Mouse (Mus musculus): Measurements from ENCODE around the gene Casc3. TPM values are rescaled to one million over a fixed set of nuclear protein-coding genes. Genes with fewer than 3 reads are reported as not detected.

Gene Casc3
- polyA plus RNA-seq, 1 experiment from 2014 or later = 21.3 TPM

DNA sequence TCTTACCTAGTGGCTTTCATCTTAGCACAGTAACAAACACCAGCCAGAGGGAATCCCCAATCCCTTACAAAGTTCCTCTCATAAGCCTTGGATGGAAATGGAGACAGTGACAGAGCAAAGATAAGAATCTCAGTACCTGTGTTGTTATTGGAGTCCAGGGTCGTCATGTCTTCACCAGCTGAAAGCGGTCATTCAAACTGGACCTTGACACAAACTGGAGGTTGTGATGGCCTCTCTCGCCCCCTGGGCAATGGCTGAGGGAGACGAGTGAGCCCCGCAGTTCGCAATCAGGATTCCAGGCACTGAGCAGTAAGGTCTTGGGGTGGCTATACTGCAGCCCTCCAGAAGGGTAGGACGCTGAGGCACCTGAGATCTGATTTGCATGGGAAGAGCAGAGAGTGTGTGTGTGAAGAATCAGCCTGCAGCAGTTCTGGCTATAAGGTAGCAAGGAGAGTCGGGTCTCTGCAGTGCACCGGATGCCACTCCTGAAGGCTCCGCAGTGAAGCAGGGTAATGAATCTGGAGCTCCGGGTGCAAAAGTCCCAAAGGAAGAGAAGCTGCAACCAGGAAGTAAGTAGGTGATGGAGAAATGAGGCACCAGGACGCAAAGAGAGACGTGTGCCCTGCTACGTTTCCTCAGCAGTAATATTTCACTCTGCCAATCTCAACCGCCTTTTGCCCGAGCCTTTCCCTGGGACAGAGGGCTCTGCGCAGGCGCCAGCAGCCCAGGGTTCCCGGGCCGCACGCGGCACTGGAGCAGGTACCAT is 29.9 kb upstream of the Casc3 start, which contains the start of gene Nr1d1:
Gene Nr1d1, minus strand, starts transcription at position 752 of the 766 bp plus-strand sequence.
- WGBS = 1% methylated on average over 22 of the region's 22 CpGs

DNA sequence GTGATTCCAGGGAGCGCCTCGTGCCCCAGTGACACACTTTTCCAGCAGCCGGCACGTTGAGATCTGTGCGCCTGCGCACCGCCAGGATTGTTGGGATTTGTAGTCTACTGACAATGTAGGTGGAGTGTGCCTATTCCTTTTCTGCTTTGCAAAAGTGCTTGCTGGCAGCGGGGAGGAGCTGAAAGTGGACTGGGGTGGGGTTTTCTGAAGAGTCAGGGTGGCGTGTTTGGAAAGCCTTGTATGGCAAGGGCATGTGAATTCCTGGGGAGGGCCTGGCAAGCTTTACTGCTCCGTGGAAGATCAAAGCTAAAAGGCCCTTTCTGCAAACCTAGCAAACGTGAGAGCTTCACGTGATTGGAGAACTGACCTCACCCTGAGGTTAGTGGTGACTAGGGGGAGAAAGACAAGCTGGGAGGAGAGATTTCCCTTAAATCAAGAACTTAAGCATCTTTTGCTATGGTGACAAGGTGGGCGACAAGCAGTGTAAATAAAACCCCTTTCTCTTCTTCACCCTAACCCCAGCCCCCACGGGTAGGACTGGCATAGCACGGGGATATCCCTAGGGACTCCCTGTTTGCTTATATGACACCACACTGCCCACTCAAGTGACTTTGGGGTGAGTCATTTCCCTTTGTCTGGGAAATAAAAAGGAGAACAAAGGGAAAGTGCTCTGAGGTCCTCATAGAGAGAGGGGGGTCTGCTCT is 29.2 kb upstream of the Casc3 start:
- Histone ChIP-seq H3K27ac (peak overlapping the region; percentile 93), H3K4me3 (peak overlapping the region; percentile 55), H3K9me3 (replicated peaks) (no peaks in the 10 kb centered on the region), H3K27me3 (no peaks in the 10 kb centered on the region), H3K36me3 (peaks cover 9% of the 10 kb centered on the region), H3K4me1 (replicated peaks) (peaks cover 67% of the 10 kb centered on the region), H3K9ac (peak overlapping the region; percentile 64), H3K4me2 (peak overlapping the region; percentile 76)
- ATAC-seq (replicated peaks; ENCODE audit: insufficient number of reproducible peaks, insufficient read depth, low FRiP score, low read depth) = peak; percentile 74
- 2% methylated on average over 15 of the region's 15 CpGs for WGBS

More for the DNA sequence above, 29.9 kb upstream of the Casc3 start, which contains the start of gene Nr1d1:
- Histone ChIP-seq H3K27ac (peak within 1 kb of the TSS; percentile 93), H3K4me3 (peak within 1 kb of the TSS; percentile 55), H3K4me2 (peak within 1 kb of the TSS; percentile 76), H3K27me3 (no peaks in the 10 kb centered on the region), H3K9ac (peak within 1 kb of the TSS; percentile 64), H3K9me3 (replicated peaks) (no peaks in the 10 kb centered on the region), H3K4me1 (replicated peaks) (peaks cover 74% of the 10 kb centered on the region), H3K36me3 (peaks cover 15% of the 10 kb centered on the region)
- ATAC-seq (replicated peaks; ENCODE audit: insufficient number of reproducible peaks, insufficient read depth, low FRiP score, low read depth) = no peak

DNA sequence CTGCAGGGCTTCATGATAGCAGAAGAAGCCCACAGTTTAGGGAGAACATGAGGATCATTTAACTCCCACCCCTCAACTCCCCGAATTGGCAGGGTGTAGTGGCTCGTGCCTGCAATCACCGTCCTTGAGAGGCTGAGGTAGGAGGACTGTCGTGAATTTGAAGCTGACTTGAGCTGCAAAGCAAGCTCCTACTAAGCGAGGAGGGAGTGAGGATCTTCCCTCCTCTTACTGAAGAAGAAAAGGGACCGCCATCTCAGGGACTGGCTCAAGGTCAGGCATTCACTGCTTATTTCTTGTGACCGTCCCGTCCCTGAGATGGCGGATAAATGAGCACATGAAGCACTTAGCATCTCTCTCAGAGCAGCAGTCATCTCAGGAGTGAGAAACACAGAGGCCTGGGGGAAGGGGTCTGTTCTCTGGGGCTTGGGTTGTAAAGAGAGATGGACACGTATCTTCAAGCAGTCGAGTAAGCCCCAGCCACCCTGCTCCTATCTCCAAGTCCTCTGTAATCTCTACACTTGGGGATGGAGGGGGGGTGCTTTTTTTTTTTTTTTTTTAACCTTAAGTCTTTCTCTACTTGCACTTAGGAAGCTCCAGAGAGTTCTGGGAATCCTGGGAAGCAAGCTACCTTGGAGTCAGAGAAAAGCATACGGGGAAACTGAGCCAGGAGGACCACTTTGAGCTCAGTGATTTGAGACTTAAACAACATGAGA is 28.5 kb upstream of the Casc3 start:
- Histone ChIP-seq H3K9me3 (replicated peaks) (no peaks in the 10 kb centered on the region), H3K27ac (peak overlapping the region; percentile 93), H3K27me3 (no peaks in the 10 kb centered on the region), H3K36me3 (peaks cover 4% of the 10 kb centered on the region), H3K9ac (peak overlapping the region; percentile 47), H3K4me1 (replicated peaks) (peaks cover 61% of the 10 kb centered on the region), H3K4me3 (peak overlapping the region; percentile 55), H3K4me2 (peak overlapping the region; percentile 76)
- no peak for ATAC-seq (replicated peaks; ENCODE audit: insufficient number of reproducible peaks, insufficient read depth, low FRiP score, low read depth)
- WGBS = 19% methylated on average over 12 of the region's 12 CpGs

DNA sequence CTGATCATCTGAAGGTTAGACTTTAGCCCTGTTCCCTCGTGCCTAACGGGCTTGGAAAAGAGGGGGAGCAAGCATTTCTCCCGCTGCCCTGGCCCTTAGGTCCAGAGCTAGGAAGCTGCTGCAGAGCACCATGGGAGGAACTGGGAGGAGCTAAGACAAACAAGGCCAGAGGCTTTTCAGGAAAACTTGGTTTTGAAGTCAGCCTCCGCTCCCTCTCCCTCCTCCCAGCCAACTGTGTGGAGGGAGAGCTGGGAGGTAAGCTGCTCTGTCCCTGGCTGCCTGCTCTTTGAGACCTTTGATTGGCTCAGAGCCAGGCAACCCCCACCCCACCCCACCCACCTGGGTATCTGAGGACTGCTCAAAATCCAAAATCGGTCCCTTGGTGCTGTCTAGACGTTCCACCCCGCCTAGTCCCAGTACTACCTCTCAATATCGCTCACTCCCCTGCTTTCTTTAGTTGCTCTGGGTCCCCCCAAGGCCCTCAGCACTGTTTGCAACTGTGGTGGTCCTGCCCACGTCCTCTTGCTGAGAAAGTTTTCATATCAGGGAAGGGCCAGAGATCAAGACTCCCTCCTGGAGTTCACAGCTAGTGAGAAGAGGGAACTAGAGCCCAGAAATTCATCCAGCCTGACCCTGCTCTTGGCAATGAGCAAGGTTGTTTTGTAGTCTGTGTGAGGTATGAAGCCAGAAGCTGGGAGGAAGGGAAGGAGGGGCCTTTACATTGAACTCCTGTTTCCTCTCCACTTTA is 27.7 kb upstream of the Casc3 start:
- H3K4me3 ChIP-seq = no peak overlapping the region
- H3K27ac ChIP-seq = peak overlapping the region; percentile 93
- H3K4me2 ChIP-seq = peak overlapping the region; percentile 76
- peaks cover 61% of the 10 kb centered on the region for H3K4me1 ChIP-seq (replicated peaks)
- no peaks in the 10 kb centered on the region for H3K27me3 ChIP-seq
- no peaks in the 10 kb centered on the region for H3K36me3 ChIP-seq
- no peak for ATAC-seq (replicated peaks; ENCODE audit: insufficient number of reproducible peaks, insufficient read depth, low FRiP score, low read depth)
- H3K9me3 ChIP-seq (replicated peaks) = no peaks in the 10 kb centered on the region
- H3K9ac ChIP-seq = peak overlapping the region; percentile 27; the same call in 1 of the 2 replicates
- 15% methylated on average over 9 of the region's 9 CpGs for WGBS

DNA sequence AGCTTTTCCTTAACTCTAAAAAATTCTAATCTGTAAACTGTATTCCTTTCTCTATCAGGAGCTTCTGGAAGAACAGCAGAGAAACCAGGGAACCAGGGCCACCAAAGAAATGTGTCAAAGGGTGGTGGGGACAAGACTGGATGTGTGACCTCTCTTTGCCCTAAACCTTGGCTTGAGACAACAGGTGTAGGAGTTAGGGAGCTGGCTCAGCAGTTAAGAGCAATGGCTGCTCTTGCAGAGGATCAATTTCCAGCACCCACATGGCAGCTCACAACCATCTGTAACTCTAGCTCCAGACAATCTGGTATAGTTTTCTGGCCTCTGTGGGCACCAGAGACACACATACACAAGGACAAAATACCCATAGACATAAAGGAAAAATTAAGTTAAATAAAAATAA is 26.8 kb upstream of the Casc3 start:
- Histone ChIP-seq H3K9me3 (replicated peaks) (no peaks in the 10 kb centered on the region), H3K4me1 (replicated peaks) (peaks cover 61% of the 10 kb centered on the region), H3K9ac (no peak overlapping the region), H3K27me3 (no peaks in the 10 kb centered on the region), H3K36me3 (no peaks in the 10 kb centered on the region), H3K4me2 (no peak overlapping the region), H3K4me3 (no peak overlapping the region), H3K27ac (peak overlapping the region; percentile 93)
- ATAC-seq (replicated peaks; ENCODE audit: insufficient number of reproducible peaks, insufficient read depth, low FRiP score, low read depth) = no peak

DNA sequence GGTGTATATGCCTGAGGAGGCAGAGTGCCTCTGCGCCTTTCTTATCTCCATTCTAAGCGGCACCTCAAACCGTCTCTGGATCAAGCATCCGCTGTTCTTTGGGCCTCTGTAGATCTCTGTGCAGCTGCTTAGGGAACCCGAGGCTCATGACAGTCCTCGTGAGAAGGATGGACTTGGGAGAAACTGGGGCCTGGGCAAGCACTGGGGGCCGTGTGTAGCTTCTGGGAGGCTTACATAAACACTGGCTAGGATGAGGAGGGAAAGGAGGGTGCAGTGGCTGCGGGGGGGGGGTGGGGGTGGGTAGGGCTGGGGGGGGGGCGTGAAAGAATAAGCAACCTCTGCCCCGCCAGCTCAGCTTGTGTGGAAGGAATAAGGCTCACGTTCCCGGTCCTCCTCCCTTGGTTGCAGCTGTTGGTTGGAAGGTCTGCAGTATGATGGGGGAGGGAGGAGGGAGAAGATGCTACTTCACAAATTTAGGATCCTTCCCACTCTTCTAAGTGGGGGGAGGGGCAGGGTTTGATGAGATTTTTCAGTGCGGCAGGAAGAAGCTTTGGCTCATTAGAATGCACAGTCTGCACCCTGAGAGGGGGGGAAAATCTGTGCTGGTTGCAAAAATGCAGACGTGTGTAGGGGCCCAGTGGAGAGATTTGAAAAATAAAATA is 22.7 kb upstream of the Casc3 start:
- H3K4me2 ChIP-seq = peak overlapping the region; percentile 59; the same call in 1 of the 2 replicates
- no peak for ATAC-seq (replicated peaks; ENCODE audit: insufficient number of reproducible peaks, insufficient read depth, low FRiP score, low read depth)
- H3K36me3 ChIP-seq = no peaks in the 10 kb centered on the region
- no peaks in the 10 kb centered on the region for H3K27me3 ChIP-seq
- H3K4me1 ChIP-seq (replicated peaks) = peaks cover 63% of the 10 kb centered on the region
- 19% methylated on average over 14 of the region's 14 CpGs for WGBS
- peak overlapping the region; percentile 98 for H3K27ac ChIP-seq
- 0 out of 2 replicates have a peak overlapping the region, but pooled peaks have one; percentile 11 for H3K9ac ChIP-seq
- H3K9me3 ChIP-seq (replicated peaks) = no peaks in the 10 kb centered on the region
- no peak overlapping the region for H3K4me3 ChIP-seq

DNA sequence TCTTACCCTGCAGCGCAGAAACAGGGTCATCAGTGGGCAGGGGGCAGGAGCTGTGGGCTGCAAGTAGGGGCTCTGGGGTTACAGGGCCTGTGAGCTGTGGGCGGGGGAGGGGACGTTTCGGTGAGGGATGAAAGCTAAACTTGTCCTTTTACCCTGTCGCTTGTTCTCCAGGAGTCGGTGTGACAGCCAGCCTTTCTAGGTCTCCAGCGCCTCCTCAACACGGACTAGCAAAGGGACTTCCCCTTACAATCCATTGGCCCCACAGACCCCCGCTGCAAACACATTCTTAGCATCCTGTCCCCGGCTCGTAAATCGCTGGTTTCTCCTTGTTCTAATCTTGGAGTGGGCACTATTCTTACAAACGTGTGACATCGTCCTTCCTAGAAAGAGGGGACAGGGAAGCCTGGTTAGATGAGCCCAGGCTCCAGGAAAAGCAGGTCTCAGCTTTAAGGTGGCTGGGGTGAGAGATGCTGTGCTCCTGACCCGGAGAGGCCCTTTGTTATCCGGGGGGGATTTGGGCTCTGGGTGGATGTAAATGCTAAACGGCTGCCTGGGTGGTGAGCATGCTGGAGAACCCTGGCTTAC is 22.0 kb upstream of the Casc3 start:
- peak overlapping the region; percentile 20 for H3K4me3 ChIP-seq
- WGBS = 6% methylated on average over 17 of the region's 17 CpGs
- peak overlapping the region; percentile 59 for H3K4me2 ChIP-seq
- peaks cover 64% of the 10 kb centered on the region for H3K4me1 ChIP-seq (replicated peaks)
- H3K27ac ChIP-seq = peak overlapping the region; percentile 98
- H3K27me3 ChIP-seq = no peaks in the 10 kb centered on the region
- H3K9ac ChIP-seq = peak overlapping the region; percentile 46
- no peak for ATAC-seq (replicated peaks; ENCODE audit: insufficient number of reproducible peaks, insufficient read depth, low FRiP score, low read depth)
- H3K36me3 ChIP-seq = no peaks in the 10 kb centered on the region
- H3K9me3 ChIP-seq (replicated peaks) = no peaks in the 10 kb centered on the region

DNA sequence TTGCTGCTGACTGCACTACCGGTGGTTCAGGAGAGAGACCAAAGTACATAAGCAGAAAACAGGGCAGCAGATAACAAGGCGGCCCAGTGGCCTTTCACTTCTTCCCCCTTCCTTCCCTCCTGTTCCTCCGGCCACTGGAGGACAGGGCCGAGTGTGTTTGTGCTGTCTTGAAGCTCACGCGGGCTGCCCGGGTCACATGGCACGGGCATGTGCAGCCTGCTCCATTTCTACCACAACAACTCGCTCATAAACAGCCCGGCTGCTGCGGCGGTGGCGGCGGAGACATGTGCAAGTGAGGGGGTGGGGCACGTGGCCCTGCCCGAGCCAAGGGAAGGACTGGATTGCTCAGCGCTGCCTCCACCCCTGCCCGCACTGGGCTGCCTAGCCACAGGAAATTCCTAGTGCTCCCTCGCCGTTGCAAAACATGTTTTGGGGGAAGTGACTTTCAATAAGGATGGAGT is 21.4 kb upstream of the Casc3 start:
- under 1% methylated on average over 20 of the region's 20 CpGs for WGBS
- peak; percentile 65 for ATAC-seq (replicated peaks; ENCODE audit: insufficient number of reproducible peaks, insufficient read depth, low FRiP score, low read depth)
- Histone ChIP-seq H3K9me3 (replicated peaks) (no peaks in the 10 kb centered on the region), H3K36me3 (no peaks in the 10 kb centered on the region), H3K4me2 (peak overlapping the region; percentile 59), H3K27me3 (no peaks in the 10 kb centered on the region), H3K9ac (peak overlapping the region; percentile 46), H3K4me1 (replicated peaks) (peaks cover 69% of the 10 kb centered on the region), H3K4me3 (peak overlapping the region; percentile 20), H3K27ac (peak overlapping the region; percentile 98)

DNA sequence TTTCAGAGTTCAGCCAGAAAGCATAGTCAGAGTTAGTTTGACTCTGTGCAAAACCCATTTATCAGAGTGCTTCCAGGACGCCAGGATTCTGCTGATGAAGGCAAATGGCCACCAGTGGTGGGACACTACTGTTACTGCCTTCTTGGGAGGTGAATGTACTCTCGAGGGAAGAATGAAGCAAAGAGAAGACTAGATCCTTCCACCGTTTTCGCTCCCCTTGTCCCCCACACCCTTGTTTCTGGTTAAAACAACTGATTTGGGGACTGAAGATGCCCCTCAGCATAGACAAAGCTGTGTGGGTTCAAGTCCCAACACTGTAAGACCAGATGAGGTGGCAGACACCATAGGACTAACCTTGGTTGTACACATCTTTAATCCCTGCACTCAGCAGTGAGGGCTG is 20.6 kb upstream of the Casc3 start:
- Histone ChIP-seq H3K9ac (no peak overlapping the region), H3K4me3 (no peak overlapping the region), H3K27ac (peak overlapping the region; percentile 98), H3K36me3 (no peaks in the 10 kb centered on the region), H3K4me1 (replicated peaks) (peaks cover 74% of the 10 kb centered on the region), H3K4me2 (no peak overlapping the region), H3K9me3 (replicated peaks) (no peaks in the 10 kb centered on the region), H3K27me3 (no peaks in the 10 kb centered on the region)
- no peak for ATAC-seq (replicated peaks; ENCODE audit: insufficient number of reproducible peaks, insufficient read depth, low FRiP score, low read depth)
- 63% methylated on average over 4 of the region's 4 CpGs for WGBS

DNA sequence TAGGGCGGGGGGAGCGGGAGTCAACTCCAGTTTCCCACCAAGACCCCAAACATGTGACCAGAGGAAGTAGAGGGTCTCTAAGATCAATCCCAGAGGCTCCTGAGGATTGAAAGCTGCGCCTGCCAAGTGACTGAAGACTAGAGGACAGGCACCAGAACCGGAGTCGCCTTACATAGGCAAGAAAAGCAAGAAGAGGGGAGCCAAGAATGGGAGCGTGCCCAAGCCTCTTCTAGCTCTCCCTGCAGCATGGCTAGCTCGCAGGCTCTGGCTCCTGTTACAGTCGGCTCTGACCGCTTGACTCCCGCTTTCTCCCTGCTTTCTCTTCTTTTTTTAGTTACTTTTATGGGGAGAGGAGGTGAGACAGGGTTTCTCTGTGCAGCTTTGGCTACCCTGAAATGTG is 19.5 kb upstream of the Casc3 start:
- WGBS = 33% methylated on average over 10 of the region's 10 CpGs
- Histone ChIP-seq H3K4me3 (no peak overlapping the region), H3K4me2 (0 out of 2 replicates have a peak overlapping the region, but pooled peaks have one; percentile 63), H3K36me3 (no peaks in the 10 kb centered on the region), H3K27ac (peak overlapping the region; percentile 98), H3K9me3 (replicated peaks) (no peaks in the 10 kb centered on the region), H3K4me1 (replicated peaks) (peaks cover 80% of the 10 kb centered on the region), H3K27me3 (no peaks in the 10 kb centered on the region), H3K9ac (peak overlapping the region; percentile 44)
- ATAC-seq (replicated peaks; ENCODE audit: insufficient number of reproducible peaks, insufficient read depth, low FRiP score, low read depth) = no peak

Measured in heart, embryonic 15.5 days (tissue).